Mouse (Mus musculus) testis, adult 2 months (tissue): Measurements from ENCODE around the gene Hacl1. TPM values are rescaled to one million over a fixed set of nuclear protein-coding genes. Genes with fewer than 3 reads are reported as not detected.

ENCODE experiments used
- H3K27ac ChIP-seq: fragments of 200-500 bp; 2 replicates; pipeline ENCODE4 v1.5.1; 2012; ENCODE audit warnings: low read depth, low read length; ENCODE audit not compliant: control insufficient read depth, insufficient read depth
- H3K27me3 ChIP-seq: fragments of 200-500 bp; 2 replicates; pipeline ENCODE4 v1.6.1; 2012; ENCODE audit warnings: mild to moderate bottlenecking, low read length, moderate library complexity; ENCODE audit not compliant: control insufficient read depth, insufficient read depth
- H3K36me3 ChIP-seq: fragments of 200-500 bp; 2 replicates; pipeline ENCODE4 v1.6.1; 2012; ENCODE audit warnings: mild to moderate bottlenecking, low read length; ENCODE audit not compliant: control insufficient read depth, insufficient read depth
- H3K4me1 ChIP-seq: fragments of 200-500 bp; 2 replicates; pipeline ENCODE4 v1.6.1; 2012; ENCODE audit warnings: low read length; ENCODE audit not compliant: control insufficient read depth, insufficient read depth
- H3K4me3 ChIP-seq: fragments of 200-500 bp; 2 replicates; pipeline ENCODE4 v1.5.1; 2012; ENCODE audit warnings: low read depth, mild to moderate bottlenecking, low read length, moderate library complexity, mixed read lengths; ENCODE audit not compliant: control insufficient read depth
- CTCF ChIP-seq: fragments of 200-500 bp; IDR thresholded peaks from 2 replicates; pipeline ENCODE4 v1.5.1; 2012; ENCODE audit warnings: low read depth, mild to moderate bottlenecking, inconsistent platforms, low read length, moderate library complexity; ENCODE audit not compliant: control insufficient read depth, insufficient read depth, insufficient replicate concordance
- POLR2A ChIP-seq: fragments of 200-500 bp; IDR thresholded peaks from 2 replicates; pipeline ENCODE4 v1.6.1; 2012; ENCODE audit warnings: low read depth, mild to moderate bottlenecking, inconsistent platforms, low read length, moderate library complexity; ENCODE audit not compliant: control insufficient read depth
- polyA plus RNA-seq: library from polyadenylated mRNA; depleted of rRNA; stranded (reverse); fragments of >200 nt; gene quantifications from 2 replicates; pipeline ENCODE4 v1.2.3, GENCODE M21; 2012; rRNA removed

Gene Hacl1
- polyA plus RNA-seq, 1 experiment, result 15.1 TPM

- no peak overlapping the region for H3K27ac ChIP-seq
- no peaks in the 10 kb centered on the region; the same call in 1 of the 2 replicates for H3K4me1 ChIP-seq
- H3K4me3 ChIP-seq, result no peak overlapping the region
- no peaks in the 10 kb centered on the region for H3K27me3 ChIP-seq
- TF ChIP-seq CTCF, result no peak
- no peak for TF ChIP-seq POLR2A
- no peaks in the 10 kb centered on the region for H3K36me3 ChIP-seq
These were observed 84.4 kb downstream of the Hacl1 start for GRCm38 (mm10) chr14:31556526-31557260.

- H3K27ac ChIP-seq, result no peak overlapping the region
- H3K4me3 ChIP-seq, result no peak overlapping the region
These were observed 85.1 kb downstream of the Hacl1 start for GRCm38 (mm10) chr14:31555963-31556434.

GRCm38 (mm10) chr14:31555021-31555420, 86.1 kb downstream of the Hacl1 start:
- no peak for TF ChIP-seq CTCF
- TF ChIP-seq POLR2A, result no peak
- Histone ChIP-seq H3K4me1 (no peaks in the 10 kb centered on the region; the same call in 1 of the 2 replicates), H3K4me3 (no peak overlapping the region), H3K27me3 (no peaks in the 10 kb centered on the region), H3K36me3 (no peaks in the 10 kb centered on the region), H3K27ac (no peak overlapping the region)

More at GRCm38 (mm10) chr14:31555963-31556434, 85.1 kb downstream of the Hacl1 start:
- TF ChIP-seq CTCF (no peak), POLR2A (no peak)
- H3K36me3 ChIP-seq, result no peaks in the 10 kb centered on the region
- no peaks in the 10 kb centered on the region for H3K27me3 ChIP-seq
- H3K4me1 ChIP-seq, result no peaks in the 10 kb centered on the region; the same call in 1 of the 2 replicates

Other genes starting within 250 kb of the Hacl1 start
- gene Sh3bp5, start 205.2 kb downstream of the Hacl1 start, polyA plus RNA-seq, result 39.6 and 41.2 TPM in 2 replicates
- 27.1 and 37.5 TPM in 2 replicates for gene Eaf1, start 146.9 kb downstream of the Hacl1 start, polyA plus RNA-seq
- 30.9 and 35.4 TPM in 2 replicates for gene Mettl6, start 146.2 kb downstream of the Hacl1 start, polyA plus RNA-seq
- gene Colq, start 49.9 kb downstream of the Hacl1 start, polyA plus RNA-seq, result 51.5 and 108 TPM in 2 replicates
- gene Gm49387, start 408 bp downstream of the Hacl1 start, polyA plus RNA-seq, result 0.76 and 1.2 TPM in 2 replicates
- 6.6 and 7.7 TPM in 2 replicates for gene Btd, start 258 bp downstream of the Hacl1 start, polyA plus RNA-seq
- 20.9 and 25.7 TPM in 2 replicates for gene Ankrd28, start 189.4 kb upstream of the Hacl1 start, polyA plus RNA-seq